Mouse (Mus musculus) ES-E14 (cell line): Measurements from ENCODE around the gene Khk.

Experiments used
- CHD2 ChIP-seq: IDR thresholded peaks from 2 replicates; pipeline ENCODE4 v1.6.1; 2014; ENCODE audit warnings: mild to moderate bottlenecking, low read depth, low read length, inconsistent platforms
- HCFC1 ChIP-seq: IDR thresholded peaks from 2 replicates; pipeline ENCODE4 v1.6.1; 2012; ENCODE audit warnings: low read length, inconsistent platforms, borderline replicate concordance; ENCODE audit not compliant: insufficient read depth
- ZC3H11A ChIP-seq: IDR thresholded peaks from 2 replicates; pipeline ENCODE4 v1.6.1; 2012; ENCODE audit warnings: low read depth, mild to moderate bottlenecking, inconsistent platforms, low read length, borderline replicate concordance
- ZNF384 ChIP-seq: IDR thresholded peaks from 2 replicates; pipeline ENCODE4 v1.6.1; 2012; ENCODE audit warnings: low read depth, low read length, inconsistent platforms

- no peak for TF ChIP-seq ZC3H11A
- no peak for TF ChIP-seq HCFC1
- TF ChIP-seq CHD2: no peak
- no peak for TF ChIP-seq ZNF384
These were observed 4.0 kb downstream of the Khk start for GRCm38 (mm10) chr5:30925217-30925616.
